Mouse (Mus musculus) cerebellum, adult 18-20 months (tissue): ENCODE measurements around the gene Ehbp1l1.
"Not testable (repeated sequence)": the region's sequence is repeated elsewhere in the genome, so short reads cannot be mapped to it uniquely, and the experiment has no call there.

Experiments
- DNase-seq, 2 experiments: peaks; one replicate each; pipeline ENCODE4 v3.0.0; 2021

Gene Ehbp1l1

DNA sequence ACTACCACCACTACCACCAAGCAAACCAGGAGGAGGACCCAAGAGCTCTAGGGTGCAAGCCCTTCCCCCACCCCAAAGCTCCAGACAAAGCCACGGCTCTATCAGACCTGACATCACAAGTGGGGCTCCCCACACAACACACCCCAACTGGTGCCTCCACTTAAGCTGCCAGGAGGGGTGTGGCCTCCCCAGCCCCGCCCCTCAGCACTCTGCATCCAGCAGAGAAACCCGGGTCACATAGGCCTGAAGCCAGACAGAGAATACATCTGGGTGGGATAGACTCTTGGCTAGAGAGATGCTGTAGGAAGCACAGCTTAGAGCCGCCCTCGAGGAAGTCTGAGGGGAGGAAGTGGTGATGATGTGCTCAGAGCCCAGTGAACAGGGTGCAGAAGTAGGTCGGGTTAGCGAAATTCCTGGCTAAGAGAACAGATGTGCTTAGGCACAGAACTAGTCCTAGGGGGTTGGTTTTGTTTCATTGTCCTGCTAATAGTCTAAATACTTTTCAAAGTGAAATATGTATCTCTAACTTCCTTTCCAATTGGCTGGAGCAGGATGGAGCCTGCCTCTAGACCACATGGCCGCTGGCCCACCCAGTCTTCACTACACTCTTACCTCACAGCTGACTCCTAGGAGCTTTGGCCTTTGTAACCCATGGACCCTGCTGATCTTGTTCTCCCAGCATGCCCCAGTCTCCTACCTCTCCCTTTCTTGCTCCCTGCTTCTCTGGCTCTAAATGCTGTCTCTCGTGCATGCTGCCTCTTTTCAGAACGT is 21.1 kb downstream of the Ehbp1l1 start:
- no peak for DNase-seq

DNA sequence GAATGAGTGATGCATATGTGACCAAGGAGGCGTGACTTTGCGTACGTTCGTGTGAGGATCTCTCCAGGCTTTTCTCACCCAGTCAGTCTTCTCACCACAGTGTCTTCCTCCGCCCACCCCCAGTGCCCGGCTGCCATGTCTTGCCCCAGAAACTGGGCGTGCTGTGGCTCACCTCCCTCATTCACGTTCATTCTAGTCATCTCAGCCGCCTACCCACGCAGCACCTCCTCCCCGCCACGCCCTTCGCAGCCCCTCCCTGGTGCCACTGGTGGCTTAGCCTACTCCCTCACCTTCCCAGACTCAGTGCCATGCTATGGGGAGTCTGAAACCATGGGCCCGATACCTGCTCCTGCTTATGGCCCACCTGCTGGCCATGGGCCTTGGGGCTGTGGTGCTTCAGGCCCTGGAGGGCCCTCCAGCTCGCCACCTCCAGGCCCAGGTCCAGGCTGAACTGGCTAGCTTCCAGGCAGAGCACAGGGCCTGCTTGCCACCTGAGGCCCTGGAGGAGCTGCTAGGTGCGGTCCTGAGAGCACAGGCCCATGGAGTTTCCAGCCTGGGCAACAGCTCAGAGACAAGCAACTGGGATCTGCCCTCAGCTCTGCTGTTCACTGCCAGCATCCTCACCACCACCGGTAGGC is 21.8 kb downstream of the Ehbp1l1 start, which contains the start of gene Kcnk7:
Gene Kcnk7 (plus strand): TSS at position 205 of the 638 bp plus-strand sequence.
- DNase-seq, result no peak

GRCm38 (mm10) chr19:5695849-5696462 is 30.2 kb downstream of the Ehbp1l1 start:
- no peak for DNase-seq

GRCm38 (mm10) chr19:5693801-5694200 is 32.3 kb downstream of the Ehbp1l1 start:
- DNase-seq, result no peak

DNA sequence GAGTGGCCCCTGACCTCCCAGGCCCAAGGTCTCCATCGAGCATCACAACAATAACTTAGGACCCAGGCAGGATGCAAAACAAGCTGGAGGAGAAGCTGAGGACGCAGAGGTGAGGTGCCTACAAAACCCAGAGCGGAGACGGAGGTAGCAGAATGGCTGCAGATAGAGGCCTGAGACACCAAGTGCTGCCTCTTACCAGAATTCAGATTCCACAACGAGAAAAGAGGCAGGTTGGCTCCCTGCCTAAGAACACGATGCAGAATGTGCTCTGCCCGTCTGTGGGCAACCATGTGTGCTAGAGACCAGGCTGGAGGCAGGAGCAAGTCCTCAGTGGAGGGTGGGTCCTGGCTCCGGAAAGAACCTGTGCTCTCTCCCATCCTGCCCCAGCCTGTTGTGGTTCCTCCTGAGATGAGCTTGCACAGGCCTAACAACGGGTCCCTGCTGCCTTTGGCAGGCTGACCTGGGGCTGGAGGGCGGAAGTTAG is 33.2 kb downstream of the Ehbp1l1 start:
- DNase-seq, result no peak

DNA sequence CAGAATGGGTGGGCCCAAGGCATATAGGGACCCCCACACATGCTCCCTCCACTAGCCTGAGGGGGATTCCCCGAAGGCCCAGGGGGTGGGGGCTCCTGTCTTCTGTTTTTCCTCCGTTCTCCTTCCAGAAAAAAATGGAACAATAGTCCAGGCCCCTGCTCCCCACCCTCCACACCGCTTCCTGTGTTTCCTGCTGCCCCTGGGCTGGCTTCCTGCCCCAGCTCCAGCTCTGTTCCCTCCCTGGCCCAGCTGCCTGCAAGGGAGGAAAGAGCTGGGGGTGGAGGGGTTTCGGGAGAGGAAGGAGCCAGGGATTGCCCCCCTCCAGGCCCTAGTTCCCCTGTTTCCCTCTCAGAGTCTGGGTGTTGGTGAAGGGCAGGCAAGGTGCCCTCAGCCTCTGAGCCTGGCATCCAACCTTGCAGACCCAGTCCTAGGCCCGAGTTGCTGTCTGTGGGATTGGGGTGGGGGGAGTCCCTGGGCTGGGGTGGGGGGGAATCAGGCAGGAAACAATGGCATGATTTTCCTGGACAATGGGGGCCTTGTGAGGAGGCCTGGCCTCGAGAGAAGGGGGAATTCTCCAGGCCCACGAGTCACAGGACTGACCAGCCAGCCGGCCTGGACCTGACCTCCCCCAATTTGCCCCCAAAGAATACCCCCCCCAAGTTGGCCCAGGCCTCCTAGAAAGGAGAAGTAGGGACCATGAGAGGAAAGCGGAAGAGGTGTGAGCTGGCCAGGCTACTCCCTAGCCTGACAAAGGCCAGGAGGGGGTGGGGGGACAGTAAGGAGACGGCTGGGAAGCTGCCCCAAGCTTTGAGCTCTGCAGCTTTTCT is 33.8 kb downstream of the Ehbp1l1 start:
- DNase-seq, result no peak

DNA sequence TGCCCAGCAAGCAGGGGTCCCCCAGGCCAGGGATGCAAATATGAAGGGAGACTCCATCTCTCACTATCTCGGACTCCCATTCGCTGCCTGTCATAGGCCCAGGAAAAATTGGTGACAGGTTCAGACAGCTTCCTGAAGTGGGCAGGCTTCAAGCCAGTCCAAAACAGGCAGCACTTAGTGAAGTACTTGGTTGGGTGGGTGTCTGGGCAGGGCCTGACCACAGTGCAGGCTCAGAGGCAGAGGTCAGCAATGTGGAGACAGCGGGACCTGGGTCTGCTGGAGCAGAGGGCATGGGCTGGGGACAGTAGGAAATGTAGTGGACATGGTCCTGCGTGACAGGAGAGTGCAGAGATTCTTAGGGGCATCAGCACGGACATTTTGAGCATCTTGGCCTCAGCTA is 34.5 kb downstream of the Ehbp1l1 start:
- DNase-seq, result no peak

GRCm38 (mm10) chr19:5690343-5690735 is 35.8 kb downstream of the Ehbp1l1 start:
- peak; percentile 24 to 36 for DNase-seq

- DNase-seq, result peak; percentile 73 to 80
These were observed 36.4 kb downstream of the Ehbp1l1 start for GRCm38 (mm10) chr19:5689565-5690342.

- DNase-seq, result no peak
These were observed 37.1 kb downstream of the Ehbp1l1 start for GRCm38 (mm10) chr19:5689088-5689428.

- DNase-seq, result peak; percentile 98 to 99
These were observed 37.7 kb downstream of the Ehbp1l1 start, which contains the start of the genes Map3k11 and Pcnx3 for GRCm38 (mm10) chr19:5688200-5689087. Gene Map3k11, plus strand, starts transcription at chr19:5688742. Gene Pcnx3, minus strand, starts transcription at chr19:5688908.

DNA sequence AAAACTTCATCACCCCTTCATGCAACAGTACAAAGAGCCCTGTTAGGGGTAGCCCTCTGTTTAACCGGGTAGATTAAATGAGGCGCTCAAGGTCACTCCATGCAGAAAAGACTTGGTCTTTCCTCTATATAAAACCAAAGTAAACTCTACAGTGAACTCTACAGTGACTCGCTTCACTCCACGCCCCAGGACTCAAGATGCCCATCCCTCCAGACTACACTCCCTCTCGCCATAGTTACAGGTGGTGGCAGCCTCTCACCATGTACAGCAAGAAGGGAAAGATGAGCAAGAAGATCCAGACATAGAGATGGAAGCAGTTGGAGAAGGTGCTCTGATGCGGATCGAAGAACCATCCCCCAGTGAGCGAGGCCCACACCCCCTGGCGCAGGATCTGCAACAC is 38.4 kb downstream of the Ehbp1l1 start:
- no peak for DNase-seq

- not testable (repeated sequence) for DNase-seq
These were observed 39.2 kb downstream of the Ehbp1l1 start for GRCm38 (mm10) chr19:5686954-5687353.

DNA sequence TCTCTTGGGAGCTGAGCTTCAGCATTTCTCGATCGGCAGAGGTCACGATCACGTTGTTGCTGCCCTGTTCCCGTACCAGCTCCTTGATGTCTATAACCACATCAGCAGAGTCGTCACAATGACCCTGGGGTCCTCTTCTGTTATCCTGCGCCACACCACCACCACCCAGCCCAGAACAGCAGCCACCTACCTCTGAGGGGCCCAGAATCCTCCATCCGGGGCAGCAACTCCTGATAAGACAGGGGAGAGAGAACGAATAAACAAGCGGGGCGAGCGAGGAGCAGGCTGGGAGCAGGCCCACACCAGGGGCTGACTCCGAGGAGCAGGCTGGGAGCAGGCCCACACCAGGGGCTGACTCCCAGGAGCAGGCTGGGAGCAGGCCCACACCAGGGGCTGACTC is 39.7 kb downstream of the Ehbp1l1 start:
- DNase-seq, result no peak

GRCm38 (mm10) chr19:5685861-5686260 is 40.3 kb downstream of the Ehbp1l1 start:
- no peak for DNase-seq

- DNase-seq, result no peak
These were observed 40.7 kb downstream of the Ehbp1l1 start for GRCm38 (mm10) chr19:5685431-5685830.

DNA sequence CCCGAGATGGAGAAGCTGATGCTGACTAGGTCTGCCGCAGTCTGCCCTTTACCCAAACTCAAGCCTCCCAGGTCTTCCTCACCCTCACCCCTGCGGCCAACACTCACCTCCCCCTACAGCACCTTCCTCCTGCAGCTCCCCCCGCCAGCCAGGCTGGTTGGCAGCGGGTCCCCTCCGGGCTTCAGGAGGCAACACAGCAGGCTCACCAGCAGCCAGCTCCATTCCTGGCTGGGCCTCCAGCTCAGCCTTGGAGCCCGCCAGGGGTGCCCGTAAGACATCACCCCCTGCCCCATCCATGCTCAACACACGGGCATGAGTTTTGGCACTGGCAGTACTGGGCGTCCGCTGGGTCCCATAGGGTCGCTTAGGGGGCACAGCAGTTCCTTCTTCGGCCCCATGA is 41.1 kb downstream of the Ehbp1l1 start:
- no peak for DNase-seq

GRCm38 (mm10) chr19:5684236-5684635 is 41.9 kb downstream of the Ehbp1l1 start:
- no peak for DNase-seq

- no peak for DNase-seq
These were observed 45.7 kb downstream of the Ehbp1l1 start for GRCm38 (mm10) chr19:5680432-5680831.

DNA sequence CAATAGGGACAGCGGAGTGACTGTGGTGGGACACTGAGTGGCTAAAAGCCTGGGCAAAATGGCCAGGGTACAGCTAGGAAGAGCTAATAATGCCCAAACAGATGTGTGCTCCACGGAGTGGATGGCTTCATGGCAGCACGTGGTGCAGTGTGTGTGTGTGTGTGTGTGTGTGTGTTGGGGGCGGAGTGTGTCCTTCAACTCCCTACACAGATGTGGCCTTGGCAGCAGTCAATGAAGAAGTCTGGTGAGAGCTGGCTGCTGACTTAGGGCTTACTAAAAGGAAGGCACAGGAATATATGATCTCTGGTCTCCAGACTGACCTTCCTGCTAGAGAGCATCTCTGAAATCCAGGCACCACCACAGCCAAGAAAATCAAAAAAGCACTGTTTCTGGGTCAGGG is 57.7 kb downstream of the Ehbp1l1 start:
- no peak for DNase-seq

- DNase-seq, result no peak
These were observed 59.7 kb downstream of the Ehbp1l1 start for GRCm38 (mm10) chr19:5666386-5666785.
